Mouse (Mus musculus) frontal cortex, postnatal 10 days (tissue): ENCODE results near the gene Id3.
"Not testable (repeated sequence)": the region's sequence is repeated elsewhere in the genome, so short reads cannot be mapped to it uniquely, and the experiment has no call there.

ENCODE experiments used
- DNase-seq, 2 experiments: peaks; one replicate each; pipeline ENCODE4 v3.0.0; 2022; ENCODE audit warnings: low spot score in 2 of 2, mixed read lengths in 1 of 2

The Id3 gene

GRCm38 (mm10) chr4:136143193-136143976 lies at the start of gene Id3:
Gene Id3 (plus strand): TSS chr4:136143497.
- DNase-seq: peak; percentile 80 to 82

DNA sequence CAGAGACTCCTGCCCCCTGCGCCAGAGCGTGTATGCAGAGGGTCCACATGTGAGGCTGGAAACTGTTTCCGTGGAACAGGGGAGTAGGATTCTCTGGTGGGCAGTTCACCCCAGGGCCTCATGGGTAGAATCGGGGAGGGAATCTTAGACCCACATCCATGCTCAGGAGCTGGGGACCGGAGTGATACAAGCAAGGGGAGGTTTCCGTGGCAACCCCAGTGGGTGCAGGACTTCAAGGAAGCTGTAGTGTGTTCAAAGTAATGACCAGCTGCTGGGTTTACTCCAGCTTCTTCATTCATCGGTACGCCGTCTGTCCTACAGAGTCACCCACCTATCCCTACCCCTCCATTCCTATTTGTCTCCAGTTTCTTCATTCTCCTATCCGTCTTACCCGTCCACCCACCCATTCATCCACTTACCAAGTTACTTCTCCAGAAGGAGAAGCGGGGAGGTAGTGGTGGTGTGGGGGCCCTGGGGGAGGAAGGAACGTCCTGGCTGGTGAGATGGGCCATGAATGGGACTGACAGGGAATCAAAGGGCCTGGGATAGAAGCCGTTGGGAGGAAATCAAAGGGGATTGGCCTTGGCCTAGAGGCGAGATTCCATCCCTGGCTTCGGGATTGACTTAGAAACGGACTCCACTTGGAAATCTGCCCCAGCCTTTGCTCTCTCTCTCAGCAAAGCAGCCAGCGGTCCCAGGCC lies 48.6 kb upstream of the Id3 start:
- DNase-seq: peak; percentile 44 to 48

- DNase-seq: no peak
These were observed 47.7 kb upstream of the Id3 start for GRCm38 (mm10) chr4:136095490-136096105.

- DNase-seq: no peak
These were observed 46.7 kb upstream of the Id3 start for GRCm38 (mm10) chr4:136096446-136097113.

GRCm38 (mm10) chr4:136098446-136098845 lies 44.9 kb upstream of the Id3 start:
- no peak for DNase-seq

- DNase-seq: no peak
These were observed 42.8 kb upstream of the Id3 start for GRCm38 (mm10) chr4:136100396-136101070.

GRCm38 (mm10) chr4:136101753-136102152 lies 41.5 kb upstream of the Id3 start:
- DNase-seq: not testable (repeated sequence)

DNA sequence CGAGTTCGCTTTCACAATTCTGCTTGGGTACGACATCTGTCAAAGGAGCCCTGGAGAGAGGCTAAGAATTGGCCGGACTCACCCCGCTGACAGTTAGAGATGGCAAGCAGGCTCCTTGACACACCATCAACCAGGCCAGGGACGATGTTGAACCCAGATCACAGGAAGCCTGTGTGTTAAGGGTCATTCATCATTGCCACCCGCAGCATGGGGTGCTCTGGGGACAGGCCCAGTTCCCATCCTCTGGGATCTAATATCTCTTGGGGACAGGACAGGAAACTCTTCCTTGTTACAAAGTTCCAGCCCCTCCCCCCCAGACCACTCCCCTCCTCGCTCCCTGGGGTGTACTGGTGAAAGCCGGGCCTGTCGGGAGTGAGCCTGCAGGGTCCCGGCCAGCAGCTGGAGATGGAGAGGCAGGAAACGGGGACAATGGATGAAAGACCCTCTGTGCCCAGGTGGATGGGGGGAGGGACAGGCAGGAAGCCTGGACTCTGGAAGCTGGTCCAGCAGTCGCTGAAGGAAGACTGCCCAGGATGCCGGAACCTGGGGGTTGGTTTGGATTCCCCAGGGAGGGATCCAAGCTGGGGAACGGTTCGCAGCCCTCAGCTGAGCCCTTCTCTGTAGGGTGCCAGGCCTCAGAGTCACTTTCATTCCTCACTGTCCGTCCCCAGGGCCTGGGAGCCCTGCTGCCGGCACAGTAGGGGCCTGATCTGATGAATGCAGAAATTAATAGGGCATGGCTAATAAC lies 38.5 kb upstream of the Id3 start:
- DNase-seq: peak; percentile 28 to 39

- no peak for DNase-seq
These were observed 36.4 kb upstream of the Id3 start for GRCm38 (mm10) chr4:136106880-136107301.

DNA sequence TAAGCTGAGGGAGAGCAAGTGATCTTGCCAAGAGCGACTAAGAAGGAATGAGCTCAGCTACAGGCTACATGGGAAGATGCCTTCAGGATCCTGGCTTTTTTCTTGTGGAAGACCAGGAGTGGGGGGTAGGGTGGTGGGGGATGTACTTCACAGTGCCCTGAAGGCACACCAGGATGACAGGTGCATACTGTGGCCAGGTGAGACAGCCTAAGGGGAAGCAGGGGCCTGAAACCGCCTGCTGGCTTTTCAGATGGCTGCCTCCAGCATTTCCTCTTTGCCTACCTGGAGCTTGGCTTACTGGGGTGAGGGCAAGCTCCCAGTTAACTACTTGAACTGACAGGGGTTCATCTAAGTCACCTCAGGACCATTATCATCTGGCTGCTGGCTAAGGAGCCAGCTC lies 34.1 kb upstream of the Id3 start:
- no peak for DNase-seq

- DNase-seq: no peak
These were observed 33.1 kb upstream of the Id3 start for GRCm38 (mm10) chr4:136109941-136110900.

GRCm38 (mm10) chr4:136112344-136112743 lies 31.0 kb upstream of the Id3 start:
- DNase-seq: no peak

GRCm38 (mm10) chr4:136114747-136115146 lies 28.6 kb upstream of the Id3 start:
- no peak for DNase-seq

GRCm38 (mm10) chr4:136117022-136117421 lies 26.3 kb upstream of the Id3 start:
- DNase-seq: no peak

GRCm38 (mm10) chr4:136120041-136120440 lies 23.3 kb upstream of the Id3 start:
- no peak for DNase-seq

GRCm38 (mm10) chr4:136121158-136121557 lies 22.1 kb upstream of the Id3 start:
- no peak for DNase-seq

- DNase-seq: no peak
These were observed 21.3 kb upstream of the Id3 start for GRCm38 (mm10) chr4:136121844-136122468.

DNA sequence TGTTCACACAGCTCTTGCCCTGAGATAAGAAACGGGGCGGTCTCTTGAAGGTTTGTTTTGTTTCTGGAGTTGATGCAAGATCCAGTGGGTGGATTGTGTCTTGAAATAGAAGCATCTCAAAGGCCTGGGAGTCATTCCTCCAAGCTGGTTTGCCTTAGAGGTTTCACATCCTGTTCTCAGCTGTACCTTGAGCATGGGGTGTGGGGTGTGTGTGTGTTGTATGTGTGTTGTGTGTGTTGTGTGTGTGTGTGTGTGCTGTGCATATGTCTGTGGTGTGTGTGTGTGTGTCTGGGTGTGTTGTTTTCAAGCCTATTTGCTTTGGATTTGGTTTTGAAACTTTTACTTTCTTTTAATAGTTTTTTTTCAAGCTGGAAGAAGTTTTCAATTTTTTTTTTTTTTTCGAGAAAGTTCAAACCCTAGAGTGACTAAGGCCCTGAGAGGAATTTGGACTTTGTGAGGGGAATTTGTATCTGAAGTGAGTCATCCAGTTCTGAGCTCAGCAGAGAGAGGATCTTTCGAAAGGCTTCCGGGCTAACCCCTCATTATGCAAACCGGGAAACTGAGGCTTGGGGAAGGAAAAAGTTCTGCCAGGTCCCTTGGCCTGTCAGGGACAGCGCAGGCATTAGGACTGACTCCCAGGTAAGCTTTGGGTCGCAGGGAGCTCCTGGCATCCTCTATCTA lies 20.0 kb upstream of the Id3 start:
- no peak for DNase-seq

DNA sequence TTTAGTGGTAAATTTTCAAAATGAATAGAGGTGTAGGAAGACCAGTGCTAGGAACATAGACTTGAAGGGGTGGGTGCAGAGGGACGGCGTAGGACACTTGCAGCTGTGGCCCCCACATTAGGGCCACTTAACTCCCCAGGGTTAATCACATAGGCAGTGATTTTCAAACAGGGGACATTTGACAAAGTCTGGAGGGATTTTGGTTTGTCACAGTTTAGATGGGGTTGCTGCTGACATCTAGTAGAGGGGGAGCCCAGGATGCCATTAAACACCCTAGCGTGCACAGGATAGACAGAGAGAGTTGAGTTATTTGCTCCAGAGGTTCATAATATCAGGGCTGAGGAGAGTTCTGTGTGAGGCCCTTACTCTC lies 19.5 kb upstream of the Id3 start:
- no peak for DNase-seq
